Mouse (Mus musculus) bone marrow macrophage, adult 2 months (primary cell): Measurements from ENCODE around the gene Hmbs.

Experiments used
- CTCF ChIP-seq: IDR thresholded peaks from 2 replicates; pipeline ENCODE4 v1.5.1; 2012; ENCODE audit warnings: low read depth, mild to moderate bottlenecking, low read length, moderate library complexity
- POLR2A ChIP-seq: IDR thresholded peaks from 2 replicates; pipeline ENCODE4 v1.6.1; 2012; ENCODE audit warnings: mild to moderate bottlenecking, low read depth, low read length, borderline replicate concordance

- TF ChIP-seq POLR2A (no peak), CTCF (no peak)
These were observed 23.9 kb downstream of the Hmbs start, which contains the start of gene C2cd2l for GRCm38 (mm10) chr9:44319887-44320798.
